Mouse (Mus musculus) embryonic facial prominence, embryonic 11.5 days (tissue): ENCODE measurements around the gene Eif3c. TPM values are rescaled to one million over a fixed set of nuclear protein-coding genes. Genes with fewer than 3 reads are reported as not detected.

Experiments used
- ATAC-seq: fragments of 200-750 bp; cut with Nextera tagmentation; replicated peaks from 2 replicates; pipeline ENCODE4 v1.8.0; 2017; ENCODE audit warnings: low read depth; ENCODE audit not compliant: insufficient number of reproducible peaks, low FRiP score, low TSS enrichment
- DNase-seq: peaks from one replicate; pipeline ENCODE4 v3.0.0-alpha.2; 2015; ENCODE audit warnings: low spot score
- H3K27ac ChIP-seq: fragments of 300-500 bp; sonication (generic); replicated peaks from 2 replicates; pipeline ENCODE4 v1.5.1; 2014; ENCODE audit warnings: mild to moderate bottlenecking, low read depth, low read length, control low read depth
- H3K27me3 ChIP-seq: fragments of 300-500 bp; sonication (generic); 2 replicates; pipeline ENCODE4 v1.6.1; 2014; ENCODE audit warnings: mild to moderate bottlenecking, low read length, moderate library complexity, mixed read lengths; ENCODE audit not compliant: control insufficient read depth, insufficient read depth
- H3K36me3 ChIP-seq: fragments of 300-500 bp; sonication (generic); replicated peaks from 2 replicates; pipeline ENCODE4 v1.6.1; 2014; ENCODE audit warnings: low read depth, mild to moderate bottlenecking, low read length, moderate library complexity, mixed read lengths; ENCODE audit not compliant: control insufficient read depth, insufficient read depth
- H3K4me1 ChIP-seq: fragments of 300-500 bp; sonication (generic); 2 replicates; pipeline ENCODE4 v1.6.1; 2014; ENCODE audit warnings: low read length, mixed read lengths; ENCODE audit not compliant: control insufficient read depth, insufficient read depth
- H3K4me2 ChIP-seq: fragments of 300-500 bp; sonication (generic); 2 replicates; pipeline ENCODE4 v1.6.1; 2014; ENCODE audit warnings: low read depth, mild to moderate bottlenecking, control low read depth, low read length, moderate library complexity
- H3K4me3 ChIP-seq: fragments of 300-500 bp; sonication (generic); 2 replicates; pipeline ENCODE4 v1.5.1; 2014; ENCODE audit warnings: low read depth, low read length, control low read depth
- H3K9ac ChIP-seq: fragments of 300-500 bp; sonication (generic); replicated peaks from 2 replicates; pipeline ENCODE4 v1.6.1; 2014; ENCODE audit warnings: mild to moderate bottlenecking, control low read depth, low read length
- H3K9me3 ChIP-seq: fragments of 300-500 bp; sonication (generic); replicated peaks from 2 replicates; pipeline ENCODE4 v1.6.1; 2016; ENCODE audit warnings: mild to moderate bottlenecking, low read length, inconsistent platforms, mixed read lengths; ENCODE audit not compliant: control insufficient read depth
- WGBS: fragments of 180-500 bp; shearing (Covaris S2); extraction: QIAGEN DNeasy Blood & Tissue Kit; methylation state at CpG from one replicate; pipeline ENCODE4 v1.1.7; 2014; 5-methylcytosine and 5-hydroxymethylcytosine counted together
- polyA plus RNA-seq: library from polyadenylated mRNA; unstranded; fragments of >200 nt; fragmentation: Nextera tagmentation; extraction: Ambion mirVana; gene quantifications from 2 replicates; pipeline ENCODE4 v1.2.1, GENCODE M21; 2014

Gene Eif3c
- polyA plus RNA-seq, 1 experiment from 2014 or later = 184 TPM

GRCm38 (mm10) chr7:126596414-126596813, 30.2 kb upstream of the Eif3c start:
- Histone ChIP-seq H3K9ac (no peak overlapping the region), H3K4me1 (no peaks in the 10 kb centered on the region), H3K27me3 (no peaks in the 10 kb centered on the region), H3K27ac (no peak overlapping the region), H3K36me3 (no peaks in the 10 kb centered on the region), H3K9me3 (no peaks in the 10 kb centered on the region), H3K4me3 (no peak overlapping the region), H3K4me2 (no peak overlapping the region)
- 66% methylated on average over 6 of the region's 6 CpGs for WGBS
- DNase-seq = no peak
- ATAC-seq = no peak

GRCm38 (mm10) chr7:126595890-126596289, 29.7 kb upstream of the Eif3c start:
- Histone ChIP-seq H3K27ac (no peak overlapping the region), H3K4me1 (no peaks in the 10 kb centered on the region), H3K9me3 (no peaks in the 10 kb centered on the region), H3K27me3 (no peaks in the 10 kb centered on the region), H3K9ac (no peak overlapping the region), H3K4me2 (no peak overlapping the region), H3K36me3 (no peaks in the 10 kb centered on the region), H3K4me3 (no peak overlapping the region)
- ATAC-seq (no peak), DNase-seq (no peak)
- WGBS = 75% methylated on average over 5 of the region's 5 CpGs

- 83% methylated on average over 11 of the region's 11 CpGs for WGBS
- Histone ChIP-seq H3K4me2 (no peak within 1 kb of the TSS), H3K4me1 (no peaks in the 10 kb centered on the region), H3K9me3 (no peaks in the 10 kb centered on the region), H3K9ac (no peak within 1 kb of the TSS), H3K27me3 (no peaks in the 10 kb centered on the region), H3K4me3 (no peak within 1 kb of the TSS), H3K27ac (no peak within 1 kb of the TSS), H3K36me3 (no peaks in the 10 kb centered on the region)
- DNase-seq (no peak), ATAC-seq (no peak)
These were observed 28.8 kb upstream of the Eif3c start, which contains the start of gene Il27 for GRCm38 (mm10) chr7:126594862-126595561. Gene Il27 (minus strand): TSS chr7:126594941.

- DNase-seq = peak; percentile 80
- no peaks in the 10 kb centered on the region for H3K36me3 ChIP-seq
- no peak overlapping the region for H3K27ac ChIP-seq
- H3K9me3 ChIP-seq = no peaks in the 10 kb centered on the region
- peak overlapping the region; percentile 47 for H3K9ac ChIP-seq
- ATAC-seq = peak; percentile 22; the same call in 1 of the 2 replicates
- H3K4me1 ChIP-seq = no peaks in the 10 kb centered on the region; the same call in 1 of the 2 replicates
- peak overlapping the region; percentile 10; the same call in 1 of the 2 replicates for H3K4me3 ChIP-seq
- no peaks in the 10 kb centered on the region; the same call in 1 of the 2 replicates for H3K27me3 ChIP-seq
- WGBS = 3% methylated on average over 16 of the region's 16 CpGs
- H3K4me2 ChIP-seq = peak overlapping the region; percentile 29
These were observed 21.6 kb upstream of the Eif3c start for GRCm38 (mm10) chr7:126587779-126588178.

GRCm38 (mm10) chr7:126586839-126587238, 20.6 kb upstream of the Eif3c start:
- H3K27me3 ChIP-seq = no peaks in the 10 kb centered on the region; the same call in 1 of the 2 replicates
- no peak overlapping the region for H3K27ac ChIP-seq
- 61% methylated on average over 8 of the region's 8 CpGs for WGBS
- no peaks in the 10 kb centered on the region; the same call in 1 of the 2 replicates for H3K4me1 ChIP-seq
- ATAC-seq (no peak), DNase-seq (no peak)
- no peaks in the 10 kb centered on the region for H3K9me3 ChIP-seq
- H3K36me3 ChIP-seq = no peaks in the 10 kb centered on the region
- H3K9ac ChIP-seq = no peak overlapping the region
- no peak overlapping the region for H3K4me2 ChIP-seq
- no peak overlapping the region for H3K4me3 ChIP-seq

- DNase-seq (no peak), ATAC-seq (no peak)
- no peak within 1 kb of the TSS for H3K4me2 ChIP-seq
- no peaks in the 10 kb centered on the region for H3K36me3 ChIP-seq
- no peaks in the 10 kb centered on the region; the same call in 1 of the 2 replicates for H3K4me1 ChIP-seq
- 68% methylated on average over 6 of the region's 6 CpGs for WGBS
- H3K27ac ChIP-seq = no peak within 1 kb of the TSS
- H3K9me3 ChIP-seq = no peaks in the 10 kb centered on the region
- no peak within 1 kb of the TSS for H3K4me3 ChIP-seq
- H3K27me3 ChIP-seq = no peaks in the 10 kb centered on the region; the same call in 1 of the 2 replicates
- H3K9ac ChIP-seq = no peak within 1 kb of the TSS
These were observed 19.5 kb upstream of the Eif3c start, which contains the start of gene Cln3 for GRCm38 (mm10) chr7:126585717-126586116. Gene Cln3 (minus strand): TSS chr7:126585817.

GRCm38 (mm10) chr7:126584506-126584977, 18.3 kb upstream of the Eif3c start, which contains the start of gene Apobr:
Gene Apobr (plus strand): TSS chr7:126584942.
- Histone ChIP-seq H3K27me3 (no peaks in the 10 kb centered on the region; the same call in 1 of the 2 replicates), H3K4me3 (no peak within 1 kb of the TSS), H3K27ac (no peak within 1 kb of the TSS), H3K36me3 (no peaks in the 10 kb centered on the region), H3K9me3 (no peaks in the 10 kb centered on the region), H3K4me2 (no peak within 1 kb of the TSS), H3K9ac (no peak within 1 kb of the TSS; the same call in 1 of the 2 replicates), H3K4me1 (no peaks in the 10 kb centered on the region; the same call in 1 of the 2 replicates)
- DNase-seq = no peak
- WGBS = 75% methylated on average over 8 of the region's 8 CpGs
- no peak for ATAC-seq

- peak overlapping the region; percentile 65 for H3K4me2 ChIP-seq
- no peaks in the 10 kb centered on the region; the same call in 1 of the 2 replicates for H3K27me3 ChIP-seq
- 60% methylated on average over 6 of the region's 6 CpGs for WGBS
- ATAC-seq = no peak
- peak overlapping the region; percentile 59 for H3K9ac ChIP-seq
- DNase-seq = no peak
- H3K4me1 ChIP-seq = no peaks in the 10 kb centered on the region; the same call in 1 of the 2 replicates
- H3K9me3 ChIP-seq = no peaks in the 10 kb centered on the region
- H3K36me3 ChIP-seq = no peaks in the 10 kb centered on the region
- H3K27ac ChIP-seq = no peak overlapping the region
- peak overlapping the region; percentile 37 for H3K4me3 ChIP-seq
These were observed 17.6 kb upstream of the Eif3c start for GRCm38 (mm10) chr7:126583761-126584160.
